Mouse (Mus musculus): ENCODE measurements at regions not wholly inside any gene's neighbourhood (a gene's known extent, or its start where the extent isn't known, plus 50 kb on each side); places are given as distances from the start of the nearest gene placed in this dataset.
A peak's percentile ranks its signal among the peaks of the same experiment; 100 is the strongest.
"Not testable (repeated sequence)": the region's sequence is repeated elsewhere in the genome, so short reads cannot be mapped to it uniquely, and the experiment has no call there.

GRCm38 (mm10) chr10:81996742-81997536 lies 51.0 kb upstream of the Zfp873 start:
- Histone ChIP-seq H3K36me3 (replicated peaks) (peaks cover 26% of the 10 kb centered on the region), H3K4me3 (peak overlapping the region; percentile 46), H3K27ac (peak overlapping the region; percentile 35; the same call in 1 of the 2 replicates), H3K9me3 (peaks cover 21% of the 10 kb centered on the region)
- 3% methylated on average over 13 of the region's 48 CpGs for WGBS
- not testable (repeated sequence) for H3K27me3 ChIP-seq (ENCODE audit: poor library complexity, severe bottlenecking); H3K4me1 ChIP-seq
- DNase-seq (ENCODE audit: extremely low spot score, low spot score), result peak; percentile 70
